In genomic region chr10:61476440-61477165, GRCm38 (mm10) we compare ENCODE assay signal across 8 mouse cellular contexts. TPM values are rescaled to one million over a fixed set of nuclear protein-coding genes. Genes with fewer than 3 reads are reported as not detected.
DNase-seq lines count a peak whose midpoint lies in the region; ATAC-seq and TF ChIP-seq lines count a peak whose summit lies in the region.

No protein-coding gene starts in this region.

- DNase-seq in testis, postnatal 14 days (ENCODE audit: low spot score) = no peak
- no peak for DNase-seq in right cerebral cortex, postnatal 25 days
- no peak for DNase-seq in adrenal gland, adult 2 months
- DNase-seq in ovary, postnatal 14 days (ENCODE audit: low spot score) = no peak

- TF ChIP-seq POLR2A in testis, adult 2 months (IDR thresholded peaks at IDR 0.05; ENCODE audit: control insufficient read depth, low read depth, low read length) = no peak

- no peaks in the 10 kb centered on the region for H3K9me3 ChIP-seq in forebrain, embryonic 15.5 days
- H3K9me3 ChIP-seq in hindbrain, embryonic 15.5 days = no peaks in the 10 kb centered on the region
- no peaks in the 10 kb centered on the region for H3K9me3 ChIP-seq in midbrain, embryonic 16.5 days (replicated peaks; ENCODE audit: control insufficient read depth, low read length, poor library complexity, severe bottlenecking)

- TF ChIP-seq CTCF in testis, adult 2 months (IDR thresholded peaks at IDR 0.05; ENCODE audit: control insufficient read depth, insufficient read depth, insufficient replicate concordance, low read depth, low read length) = no peak

- no peaks in the 10 kb centered on the region for H3K27me3 ChIP-seq in testis, adult 2 months (ENCODE audit: control insufficient read depth, insufficient read depth, low read length)
- no peaks in the 10 kb centered on the region for H3K27me3 ChIP-seq in forebrain, embryonic 15.5 days
- no peaks in the 10 kb centered on the region for H3K27me3 ChIP-seq in hindbrain, embryonic 15.5 days
- H3K27me3 ChIP-seq in midbrain, embryonic 16.5 days (ENCODE audit: control insufficient read depth, insufficient read depth, low read depth, low read length) = no peaks in the 10 kb centered on the region

- WGBS in forebrain, embryonic 15.5 days = 3% methylated on average over 15 of the region's 15 CpGs
- 3% methylated on average over 15 of the region's 15 CpGs for WGBS in hindbrain, embryonic 15.5 days
- 4% methylated on average over 15 of the region's 15 CpGs for WGBS in midbrain, embryonic 16.5 days

- H3K36me3 ChIP-seq in testis, adult 2 months (ENCODE audit: control insufficient read depth, insufficient read depth, low read length) = no peaks in the 10 kb centered on the region
- H3K36me3 ChIP-seq in forebrain, embryonic 15.5 days = no peaks in the 10 kb centered on the region
- no peaks in the 10 kb centered on the region for H3K36me3 ChIP-seq in hindbrain, embryonic 15.5 days
- no peaks in the 10 kb centered on the region for H3K36me3 ChIP-seq in midbrain, embryonic 16.5 days (ENCODE audit: control insufficient read depth, insufficient read depth, low read length)

- H3K4me2 ChIP-seq in forebrain, embryonic 15.5 days (replicated peaks) = peak overlapping the region; percentile 97
- peak overlapping the region; percentile 88 for H3K4me2 ChIP-seq in hindbrain, embryonic 15.5 days
- H3K4me2 ChIP-seq in midbrain, embryonic 16.5 days (ENCODE audit: low read length) = peak overlapping the region; percentile 98

- no peak overlapping the region for H3K27ac ChIP-seq in testis, adult 2 months (ENCODE audit: control insufficient read depth, insufficient read depth, low read depth, low read length)
- peak overlapping the region; percentile 83; the same call in 1 of the 2 replicates for H3K27ac ChIP-seq in forebrain, embryonic 15.5 days (replicated peaks)
- H3K27ac ChIP-seq in hindbrain, embryonic 15.5 days (replicated peaks) = no peak overlapping the region
- peak overlapping the region; percentile 67; the same call in 1 of the 2 replicates for H3K27ac ChIP-seq in midbrain, embryonic 16.5 days (ENCODE audit: low read length)

- ATAC-seq in forebrain, embryonic 15.5 days (replicated peaks) = 0 out of 2 replicates have a peak, but pooled peaks have one; percentile 1
- no peak for ATAC-seq in hindbrain, embryonic 15.5 days (ENCODE audit: low FRiP score, low read depth)
- ATAC-seq in midbrain, embryonic 16.5 days = no peak; the same call in 1 of the 2 replicates

- H3K4me3 ChIP-seq in testis, adult 2 months (ENCODE audit: control insufficient read depth, low read depth, low read length) = peak overlapping the region; percentile 88
- H3K4me3 ChIP-seq in forebrain, embryonic 15.5 days = peak overlapping the region; percentile 71
- H3K4me3 ChIP-seq in hindbrain, embryonic 15.5 days = peak overlapping the region; percentile 75
- peak overlapping the region; percentile 81 for H3K4me3 ChIP-seq in midbrain, embryonic 16.5 days (ENCODE audit: low read depth, low read length)

- H3K9ac ChIP-seq in forebrain, embryonic 15.5 days (replicated peaks) = peak overlapping the region; percentile 82
- H3K9ac ChIP-seq in hindbrain, embryonic 15.5 days = peak overlapping the region; percentile 74
- peak overlapping the region; percentile 81 for H3K9ac ChIP-seq in midbrain, embryonic 16.5 days (ENCODE audit: low read depth, low read length)

- peaks cover 7% of the 10 kb centered on the region for H3K4me1 ChIP-seq in testis, adult 2 months (ENCODE audit: control insufficient read depth, insufficient read depth, low read length)
- H3K4me1 ChIP-seq in forebrain, embryonic 15.5 days = peaks cover 29% of the 10 kb centered on the region
- peaks cover 18% of the 10 kb centered on the region for H3K4me1 ChIP-seq in hindbrain, embryonic 15.5 days (replicated peaks)
- peaks cover 14% of the 10 kb centered on the region for H3K4me1 ChIP-seq in midbrain, embryonic 16.5 days (ENCODE audit: control insufficient read depth, insufficient read depth, low read length)

RNA-seq across cellular contexts. Expression of gene Lrrc20, which starts 1.0 kb away (rescaled TPM):
- 3.3 and 3.6 TPM in 2 replicates for polyA plus RNA-seq in testis, adult 2 months (2012; rRNA removed)
- polyA plus RNA-seq in forebrain, embryonic 15.5 days (2015; fragmentation: Nextera tagmentation; extraction: Ambion mirVana) = 22.1 and 23.0 TPM in 2 replicates
- 15.6 and 17.8 TPM in 2 replicates for polyA plus RNA-seq in hindbrain, embryonic 15.5 days (2015; fragmentation: Nextera tagmentation; extraction: Ambion mirVana)
- 14.6 and 15.7 TPM in 2 replicates for polyA plus RNA-seq in midbrain, embryonic 16.5 days (2015; fragmentation: Nextera tagmentation; extraction: Ambion mirVana)
- 10 to 100 TPM; 15.9 to 17.8 TPM for total RNA-seq in adrenal gland, adult 2 months (2021)
- polyA plus RNA-seq in adrenal gland, adult 2 months (2012; rRNA removed) = 17.5 and 21.7 TPM in 2 replicates

RNA-seq across cellular contexts. Expression of gene Eif4ebp2, which starts 24.1 kb away (rescaled TPM):
- polyA plus RNA-seq in testis, adult 2 months (2012; rRNA removed) = 31.4 and 33.7 TPM in 2 replicates
- 89.3 and 94.1 TPM in 2 replicates for polyA plus RNA-seq in forebrain, embryonic 15.5 days (2015; fragmentation: Nextera tagmentation; extraction: Ambion mirVana)
- 55.7 and 56.2 TPM in 2 replicates for polyA plus RNA-seq in hindbrain, embryonic 15.5 days (2015; fragmentation: Nextera tagmentation; extraction: Ambion mirVana)
- polyA plus RNA-seq in midbrain, embryonic 16.5 days (2015; fragmentation: Nextera tagmentation; extraction: Ambion mirVana) = 36.9 and 49.2 TPM in 2 replicates
- 10 to 100 TPM; 94.9 to 96.2 TPM for total RNA-seq in adrenal gland, adult 2 months (2021)
- 68.1 and 88.7 TPM in 2 replicates for polyA plus RNA-seq in adrenal gland, adult 2 months (2012; rRNA removed)

RNA-seq across cellular contexts. Expression of gene Nodal, which starts 58.8 kb away (rescaled TPM):
- polyA plus RNA-seq in testis, adult 2 months (2012; rRNA removed) = 0.06 TPM in 1 of 2 replicates, not detected in the other
- 0.19 and 0.36 TPM in 2 replicates for polyA plus RNA-seq in forebrain, embryonic 15.5 days (2015; fragmentation: Nextera tagmentation; extraction: Ambion mirVana)
- 0.30 and 0.34 TPM in 2 replicates for polyA plus RNA-seq in hindbrain, embryonic 15.5 days (2015; fragmentation: Nextera tagmentation; extraction: Ambion mirVana)
- 0.30 and 0.48 TPM in 2 replicates for polyA plus RNA-seq in midbrain, embryonic 16.5 days (2015; fragmentation: Nextera tagmentation; extraction: Ambion mirVana)
- total RNA-seq in adrenal gland, adult 2 months (2021) = not detected
- 0.04 TPM in 1 of 2 replicates, not detected in the other for polyA plus RNA-seq in adrenal gland, adult 2 months (2012; rRNA removed)

Comparison
In these comparisons a context has a peak if more than half of its experiments do, and no peak if none do; other contexts are left out.
1. H3K27ac ChIP-seq: peak in forebrain, embryonic 15.5 days (single experiment) and midbrain, embryonic 16.5 days (single experiment); none in testis, adult 2 months (single experiment) and hindbrain, embryonic 15.5 days (single experiment).
2. Peak in every context shown above with its lines, with median percentiles within 50 percentile points of each other: H3K4me3 ChIP-seq, H3K4me2 ChIP-seq and H3K9ac ChIP-seq.